Mouse (Mus musculus) G1E (cell line): ENCODE results near the gene Ppp3cb.

Source experiments
- CTCF ChIP-seq: IDR thresholded peaks from 2 replicates; pipeline ENCODE4 v1.5.1; 2012; ENCODE audit warnings: low read depth, low read length, inconsistent platforms, mixed read lengths
- GATA1 ChIP-seq: IDR thresholded peaks from 2 replicates; pipeline ENCODE4 v1.6.1; 2012; ENCODE audit warnings: borderline replicate concordance, low read length, inconsistent platforms, mixed read lengths

GRCm38 (mm10) chr14:20479291-20480194, 66.8 kb downstream of the Ppp3cb start, which contains the start of gene Anxa7:
- TF ChIP-seq CTCF (no peak), GATA1 (no peak)
